Mouse (Mus musculus): Measurements from ENCODE around the gene Opcml.
A peak's percentile ranks its signal among the peaks of the same experiment; 100 is the strongest.

The Opcml gene

GRCm38 (mm10) chr9:28160953-28161352 is 370.4 kb downstream of the Opcml start:
- no peak for DNase-seq (ENCODE audit: low read depth)

- DNase-seq (ENCODE audit: low read depth), result no peak
Observed at GRCm38 (mm10) chr9:28163946-28164345, 373.4 kb downstream of the Opcml start.

GRCm38 (mm10) chr9:28171890-28172289 is 381.3 kb downstream of the Opcml start:
- DNase-seq (ENCODE audit: low read depth), result no peak

GRCm38 (mm10) chr9:28177052-28177451 is 386.5 kb downstream of the Opcml start:
- DNase-seq (ENCODE audit: low read depth), result no peak

- no peak for DNase-seq (ENCODE audit: low read depth)
Observed at GRCm38 (mm10) chr9:28178123-28178887, 387.7 kb downstream of the Opcml start.

GRCm38 (mm10) chr9:28181916-28182315 is 391.3 kb downstream of the Opcml start:
- no peak for DNase-seq (ENCODE audit: low read depth)

- DNase-seq (ENCODE audit: low read depth), result no peak
Observed at GRCm38 (mm10) chr9:28190226-28190625, 399.7 kb downstream of the Opcml start.

GRCm38 (mm10) chr9:28190751-28191150 is 400.2 kb downstream of the Opcml start:
- DNase-seq (ENCODE audit: low read depth), result no peak

- no peak for DNase-seq (ENCODE audit: low read depth)
Observed at GRCm38 (mm10) chr9:28196550-28196949, 406.0 kb downstream of the Opcml start.

- no peak for DNase-seq (ENCODE audit: low read depth)
Observed at GRCm38 (mm10) chr9:28197061-28197460, 406.5 kb downstream of the Opcml start.

- peak; percentile 2 for DNase-seq (ENCODE audit: low read depth)
Observed at GRCm38 (mm10) chr9:28197631-28198030, 407.1 kb downstream of the Opcml start.

GRCm38 (mm10) chr9:28198106-28198694 is 407.6 kb downstream of the Opcml start:
- DNase-seq (ENCODE audit: low read depth), result no peak

GRCm38 (mm10) chr9:28207441-28207840 is 416.9 kb downstream of the Opcml start:
- DNase-seq (ENCODE audit: low read depth), result no peak

GRCm38 (mm10) chr9:28208696-28209095 is 418.1 kb downstream of the Opcml start:
- DNase-seq (ENCODE audit: low read depth), result no peak

GRCm38 (mm10) chr9:28211877-28212276 is 421.3 kb downstream of the Opcml start:
- DNase-seq (ENCODE audit: low read depth), result no peak

- DNase-seq (ENCODE audit: low read depth), result no peak
Observed at GRCm38 (mm10) chr9:28213893-28214292, 423.3 kb downstream of the Opcml start.

- DNase-seq (ENCODE audit: low read depth), result no peak
Observed at GRCm38 (mm10) chr9:28218026-28218646, 427.6 kb downstream of the Opcml start.

GRCm38 (mm10) chr9:28222726-28223125 is 432.2 kb downstream of the Opcml start:
- DNase-seq (ENCODE audit: low read depth), result no peak

- DNase-seq (ENCODE audit: low read depth), result no peak
Observed at GRCm38 (mm10) chr9:28225824-28226569, 435.4 kb downstream of the Opcml start.

GRCm38 (mm10) chr9:28226570-28226951 is 436.0 kb downstream of the Opcml start:
- no peak for DNase-seq (ENCODE audit: low read depth)

GRCm38 (mm10) chr9:28238450-28238849 is 447.9 kb downstream of the Opcml start:
- no peak for DNase-seq (ENCODE audit: low read depth)

GRCm38 (mm10) chr9:28247742-28248503 is 457.3 kb downstream of the Opcml start:
- no peak for DNase-seq (ENCODE audit: low read depth)

All from fibroblast of lung, adult 2 months (primary cell).